8 mouse cellular contexts compared by ENCODE assay signal in the genomic region with DNA sequence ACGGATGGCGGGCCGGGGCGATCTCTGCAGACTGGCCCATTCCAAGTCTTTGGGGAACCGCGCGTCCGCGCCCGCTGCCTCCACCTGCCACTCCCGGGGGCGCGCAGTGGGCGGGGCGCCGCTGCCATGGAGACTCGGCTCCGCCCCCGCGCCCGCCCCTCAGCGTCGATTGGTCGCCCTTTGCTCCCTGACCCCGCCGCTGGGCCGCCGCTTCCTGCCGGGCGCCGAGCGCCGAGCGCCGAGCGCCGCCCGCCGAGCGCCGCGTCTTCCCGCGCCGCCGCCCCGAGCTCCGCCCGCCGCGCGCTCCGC. TPM values are rescaled to one million over a fixed set of nuclear protein-coding genes. Genes with fewer than 3 reads are reported as not detected.
DNase-seq lines count a peak whose midpoint lies in the region; ATAC-seq and TF ChIP-seq lines count a peak whose summit lies in the region.

A gene (plus strand): TSS at position 216 of the 309 bp plus-strand sequence.

- H3K27me3 ChIP-seq in embryonic facial prominence, embryonic 12.5 days: no peaks in the 10 kb centered on the region
- H3K27me3 ChIP-seq in limb, embryonic 13.5 days: no peaks in the 10 kb centered on the region
- H3K27me3 ChIP-seq in midbrain, embryonic 15.5 days (replicated peaks): no peaks in the 10 kb centered on the region
- no peaks in the 10 kb centered on the region for H3K27me3 ChIP-seq in spleen, adult 2 months (ENCODE audit: control insufficient read depth, insufficient read depth, low read length)

- ATAC-seq in embryonic facial prominence, embryonic 12.5 days (ENCODE audit: insufficient number of reproducible peaks, insufficient read depth, low FRiP score, low TSS enrichment): peak; percentile 79
- peak; percentile 86 for ATAC-seq in limb, embryonic 13.5 days (ENCODE audit: low FRiP score, low read depth)
- ATAC-seq in midbrain, embryonic 15.5 days (replicated peaks): peak; percentile 84

- H3K4me2 ChIP-seq in embryonic facial prominence, embryonic 12.5 days (replicated peaks): peak within 1 kb of the TSS; percentile 98
- peak within 1 kb of the TSS; percentile 98 for H3K4me2 ChIP-seq in limb, embryonic 13.5 days (replicated peaks)
- peak within 1 kb of the TSS; percentile 92 for H3K4me2 ChIP-seq in midbrain, embryonic 15.5 days

- peak within 1 kb of the TSS; percentile 89 for H3K9ac ChIP-seq in embryonic facial prominence, embryonic 12.5 days
- H3K9ac ChIP-seq in limb, embryonic 13.5 days: peak within 1 kb of the TSS; percentile 89
- H3K9ac ChIP-seq in midbrain, embryonic 15.5 days: peak within 1 kb of the TSS; percentile 87

- peak within 1 kb of the TSS; percentile 96 for H3K4me3 ChIP-seq in embryonic facial prominence, embryonic 12.5 days
- H3K4me3 ChIP-seq in limb, embryonic 13.5 days: peak within 1 kb of the TSS; percentile 89
- peak within 1 kb of the TSS; percentile 93 for H3K4me3 ChIP-seq in midbrain, embryonic 15.5 days
- peak within 1 kb of the TSS; percentile 63 for H3K4me3 ChIP-seq in spleen, adult 2 months (ENCODE audit: extremely low read depth, insufficient read depth, insufficient read length)

- no peak for TF ChIP-seq POLR2A in spleen, adult 2 months (IDR thresholded peaks at IDR 0.05; ENCODE audit: low read depth, low read length)

- no peaks in the 10 kb centered on the region for H3K9me3 ChIP-seq in embryonic facial prominence, embryonic 12.5 days
- H3K9me3 ChIP-seq in limb, embryonic 13.5 days: no peaks in the 10 kb centered on the region
- no peaks in the 10 kb centered on the region for H3K9me3 ChIP-seq in midbrain, embryonic 15.5 days

- WGBS in embryonic facial prominence, embryonic 12.5 days: under 1% methylated on average over 39 of the region's 53 CpGs
- under 1% methylated on average over 27 of the region's 53 CpGs for WGBS in limb, embryonic 13.5 days
- WGBS in midbrain, embryonic 15.5 days: under 1% methylated on average over 24 of the region's 53 CpGs
- 6% methylated on average over 53 of the region's 53 CpGs for WGBS in spleen, adult 2 months

- peak; percentile 47 for DNase-seq in 3T3-L1 (ENCODE audit: low read depth, low spot score)
- peak; percentile 91 to 95 for DNase-seq in adrenal gland, postnatal 36 days
- DNase-seq in heart, adult 8-10 months (ENCODE audit: low spot score): peak; percentile 76
- DNase-seq in kidney, adult 9 months: peak; percentile 90
- DNase-seq in spleen, adult 2 months (ENCODE audit: low read depth in 1 of 2, low spot score in 2 of 2): peak; percentile 33 to 83

- H3K36me3 ChIP-seq in embryonic facial prominence, embryonic 12.5 days: no peaks in the 10 kb centered on the region
- H3K36me3 ChIP-seq in limb, embryonic 13.5 days: no peaks in the 10 kb centered on the region
- H3K36me3 ChIP-seq in midbrain, embryonic 15.5 days (replicated peaks): no peaks in the 10 kb centered on the region
- H3K36me3 ChIP-seq in spleen, adult 2 months (ENCODE audit: control insufficient read depth, insufficient read depth, low read length): no peaks in the 10 kb centered on the region

- H3K4me1 ChIP-seq in embryonic facial prominence, embryonic 12.5 days: peaks cover 25% of the 10 kb centered on the region
- peaks cover 27% of the 10 kb centered on the region for H3K4me1 ChIP-seq in limb, embryonic 13.5 days
- peaks cover 44% of the 10 kb centered on the region for H3K4me1 ChIP-seq in midbrain, embryonic 15.5 days
- H3K4me1 ChIP-seq in spleen, adult 2 months (ENCODE audit: control insufficient read depth, insufficient read depth, insufficient read length): peaks cover 2% of the 10 kb centered on the region; the same call in 1 of the 2 replicates

- TF ChIP-seq CTCF in spleen, adult 2 months (IDR thresholded peaks at IDR 0.05; ENCODE audit: extremely low read depth, insufficient read depth, insufficient read length, insufficient replicate concordance): no peak

- peak within 1 kb of the TSS; percentile 81 for H3K27ac ChIP-seq in embryonic facial prominence, embryonic 12.5 days
- H3K27ac ChIP-seq in limb, embryonic 13.5 days: peak within 1 kb of the TSS; percentile 63; the same call in 1 of the 2 replicates
- peak within 1 kb of the TSS; percentile 83 for H3K27ac ChIP-seq in midbrain, embryonic 15.5 days
- H3K27ac ChIP-seq in spleen, adult 2 months (ENCODE audit: insufficient read depth, low read length): peak within 1 kb of the TSS; percentile 39

RNA-seq across cellular contexts. Expression of the gene that starts here (rescaled TPM):
- 10 to 100 TPM; 58.1 to 62.7 TPM for total RNA-seq in adrenal gland, postnatal 36 days (2021)
- polyA plus RNA-seq in embryonic facial prominence, embryonic 12.5 days (2016; fragmentation: Nextera tagmentation; extraction: Ambion mirVana): 66.2 and 66.8 TPM in 2 replicates
- 10 to 100 TPM; 32.0 to 40.3 (median 33.8) TPM for total RNA-seq in heart, adult 8-10 months (2022)
- 48.0 and 51.4 TPM in 2 replicates for polyA plus RNA-seq in limb, embryonic 13.5 days (2015; fragmentation: Nextera tagmentation; extraction: Ambion mirVana)
- 67.4 and 78.1 TPM in 2 replicates for polyA plus RNA-seq in midbrain, embryonic 15.5 days (2015; fragmentation: Nextera tagmentation; extraction: Ambion mirVana)
- polyA plus RNA-seq in spleen, adult 2 months (2012; rRNA removed): 9.4 and 16.6 TPM in 2 replicates

Comparison
In these comparisons a context has a peak if more than half of its experiments do, and no peak if none do; other contexts are left out.
1. Peak in every context shown above with its lines: DNase-seq, ATAC-seq, H3K4me3 ChIP-seq and H3K27ac ChIP-seq.